Mouse (Mus musculus) liver, adult 2 months (tissue): ENCODE measurements at regions not wholly inside any gene's neighbourhood (a gene's known extent, or its start where the extent isn't known, plus 50 kb on each side); places are given as distances from the start of the nearest gene placed in this dataset.

ENCODE experiments used
- DNase-seq: peaks from one replicate; pipeline ENCODE4 v3.0.0-alpha.2; 2011; ENCODE audit warnings: low read depth, low spot score; ENCODE audit errors: extremely low read depth
- H3K27ac ChIP-seq: fragments of 200-500 bp; replicated peaks from 2 replicates; pipeline ENCODE4 v1.5.1; 2012; ENCODE audit warnings: low read depth, mild to moderate bottlenecking, control low read depth, inconsistent platforms, low read length; ENCODE audit not compliant: insufficient read depth
- H3K27me3 ChIP-seq: fragments of 200-500 bp; 2 replicates; pipeline ENCODE4 v1.6.1; 2012; ENCODE audit warnings: mild to moderate bottlenecking, moderate library complexity, low read length, inconsistent platforms; ENCODE audit not compliant: control insufficient read depth, insufficient read depth
- H3K36me3 ChIP-seq: fragments of 200-500 bp; 2 replicates; pipeline ENCODE4 v1.6.1; 2012; ENCODE audit warnings: low read length, inconsistent platforms; ENCODE audit not compliant: control insufficient read depth, insufficient read depth
- H3K4me1 ChIP-seq: fragments of 200-500 bp; 2 replicates; pipeline ENCODE4 v1.6.1; 2011; ENCODE audit warnings: low read length; ENCODE audit not compliant: control insufficient read depth, insufficient read depth
- H3K4me3 ChIP-seq: fragments of 200-500 bp; 2 replicates; pipeline ENCODE4 v1.5.1; 2011; ENCODE audit warnings: low read depth, mild to moderate bottlenecking, control low read depth, low read length, moderate library complexity; ENCODE audit not compliant: insufficient read depth
- H3K79me2 ChIP-seq: fragments of 200-500 bp; 2 replicates; pipeline ENCODE4 v1.6.1; 2012; ENCODE audit warnings: inconsistent platforms, mild to moderate bottlenecking, low read length, moderate library complexity; ENCODE audit not compliant: control insufficient read depth, insufficient read depth
- H3K9ac ChIP-seq: fragments of 200-500 bp; 2 replicates; pipeline ENCODE4 v1.6.1; 2012; ENCODE audit warnings: low read depth, mild to moderate bottlenecking, control low read depth, inconsistent platforms, low read length
- CTCF ChIP-seq: fragments of 200-500 bp; IDR thresholded peaks from 2 replicates; pipeline ENCODE4 v1.5.1; 2011; ENCODE audit warnings: low read depth, low read length, control low read depth
- POLR2A ChIP-seq: fragments of 200-500 bp; IDR thresholded peaks from 2 replicates; pipeline ENCODE4 v1.6.1; 2011; ENCODE audit warnings: low read length, control low read depth; ENCODE audit not compliant: insufficient read depth; ENCODE audit errors: extremely low read depth

DNA sequence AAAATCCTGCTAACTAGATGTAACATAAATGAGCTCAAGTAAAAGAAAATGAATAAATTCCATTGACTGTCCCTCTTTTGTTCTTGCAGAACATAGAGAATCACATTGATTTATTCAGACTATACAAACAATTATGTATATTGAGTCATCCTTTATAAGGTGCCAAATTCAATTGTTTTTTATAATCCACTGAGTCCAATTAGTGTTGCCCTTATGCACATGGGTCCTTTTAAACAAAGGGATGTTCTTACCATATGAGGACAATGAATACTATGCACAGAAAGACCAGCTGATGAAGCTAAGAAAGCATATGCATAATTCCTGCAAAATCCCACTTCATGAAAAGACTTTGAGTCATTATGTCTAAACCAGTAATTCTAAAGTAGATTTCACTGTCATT, 548.2 kb upstream of the Crim1 start:
- Histone ChIP-seq H3K36me3 (no peaks in the 10 kb centered on the region), H3K4me1 (no peaks in the 10 kb centered on the region), H3K79me2 (no peaks in the 10 kb centered on the region), H3K27me3 (no peaks in the 10 kb centered on the region), H3K4me3 (no peak overlapping the region), H3K9ac (no peak overlapping the region), H3K27ac (no peak overlapping the region)
- no peak for TF ChIP-seq POLR2A
- no peak for TF ChIP-seq CTCF
- no peak for DNase-seq
